Mouse (Mus musculus): ENCODE measurements around the gene Hist1h2bk. TPM values are rescaled to one million over a fixed set of nuclear protein-coding genes. Genes with fewer than 3 reads are reported as not detected.

Gene Hist1h2bk
- total and polyA plus RNA-seq, 3 experiments = 5.7 to 2,495 TPM; not detected in 1

DNA sequence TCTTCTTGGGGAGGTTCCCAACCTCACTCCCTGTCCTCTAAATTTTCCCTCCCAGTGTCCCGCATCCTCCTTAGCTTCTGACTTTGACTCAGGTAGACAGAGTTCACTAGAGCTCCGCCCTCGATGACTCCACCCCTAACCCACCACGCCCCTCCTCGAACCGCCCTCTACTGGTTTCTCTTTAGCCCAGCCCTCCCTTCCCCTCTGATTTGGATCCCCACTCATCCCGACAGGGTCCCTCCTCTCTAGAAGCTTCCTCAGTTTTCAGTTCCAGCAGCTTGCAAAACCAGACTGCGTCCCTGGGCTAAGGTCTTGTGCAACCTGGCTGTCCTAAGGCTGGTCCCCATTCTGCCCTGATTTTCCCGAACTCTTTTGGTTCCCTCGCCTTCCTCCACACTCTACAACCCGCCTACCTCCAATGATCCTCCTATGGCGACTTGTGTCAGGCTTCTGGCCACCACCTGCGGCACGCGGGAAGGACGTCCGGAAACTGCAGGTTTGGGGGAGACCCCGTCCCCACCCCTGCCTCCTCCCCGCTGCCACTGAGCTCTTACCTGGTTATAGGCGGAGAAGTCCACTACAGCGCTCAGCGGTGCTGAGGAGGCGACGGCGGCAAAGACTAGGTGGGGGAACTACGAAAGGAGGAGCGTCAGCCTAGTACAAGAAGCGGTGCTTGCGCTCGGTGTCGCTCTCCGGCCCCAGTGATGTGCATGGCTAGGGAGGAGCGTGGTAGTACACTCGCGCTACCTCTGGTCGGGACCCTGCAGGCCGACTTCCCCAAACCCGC is 29.1 kb upstream of the Hist1h2bk start:
- Histone ChIP-seq H3K27ac (ENCODE audit: control insufficient read depth, low read depth, low read length) (no peak overlapping the region), H3K9ac (ENCODE audit: control insufficient read depth, low read depth, low read length, poor library complexity, severe bottlenecking) (peak overlapping the region; percentile 36), H3K4me1 (ENCODE audit: control insufficient read depth in 1 of 2, insufficient read depth in 2 of 2, low read length in 2 of 2) (peaks cover 0 to 13% of the 10 kb centered on the region in 2 experiments; a peak in 2 of 4 replicates), H3K4me3 (ENCODE audit: control insufficient read depth in 1 of 2, insufficient read depth in 1 of 2, low read depth in 2 of 2, low read length in 2 of 2) (peak overlapping the region; percentile 51 to 77), H3K36me3 (ENCODE audit: control insufficient read depth in 1 of 2, insufficient read depth in 2 of 2, low read length in 2 of 2) (peaks cover 0 to 7% of the 10 kb centered on the region in 2 experiments; a peak in 2 of 4 replicates), H3K27me3 (ENCODE audit: control insufficient read depth in 1 of 2, insufficient read depth in 2 of 2, low read length in 2 of 2) (peaks cover 2 to 10% of the 10 kb centered on the region in 2 experiments; a peak in 3 of 4 replicates), H3K9me3 (replicated peaks; ENCODE audit: insufficient read depth, low read length) (no peaks in the 10 kb centered on the region), H3K79me2 (ENCODE audit: control insufficient read depth, insufficient read depth, low read length, poor library complexity) (no peaks in the 10 kb centered on the region)
- TF ChIP-seq ZC3H11A (IDR thresholded peaks at IDR 0.05; ENCODE audit: low read depth, low read length) (no peak), UBTF (IDR thresholded peaks at IDR 0.05; ENCODE audit: borderline replicate concordance, insufficient read depth, low read depth, low read length) (no peak), NELFE (IDR thresholded peaks at IDR 0.05; ENCODE audit: low read depth, low read length) (no peak), MEF2A (IDR thresholded peaks at IDR 0.05; ENCODE audit: extremely low read depth, insufficient replicate concordance, low read depth, low read length, poor library complexity, severe bottlenecking) (no peak), MYC (IDR thresholded peaks at IDR 0.05; ENCODE audit: low read depth, low read length) (no peak), E2F4 (IDR thresholded peaks at IDR 0.05; ENCODE audit: borderline replicate concordance, low read depth, low read length) (no peak), MAX (IDR thresholded peaks at IDR 0.05; ENCODE audit: low read length) (no peak)
- DNase-seq (ENCODE audit: low read depth, low spot score) = peak; percentile 72

DNA sequence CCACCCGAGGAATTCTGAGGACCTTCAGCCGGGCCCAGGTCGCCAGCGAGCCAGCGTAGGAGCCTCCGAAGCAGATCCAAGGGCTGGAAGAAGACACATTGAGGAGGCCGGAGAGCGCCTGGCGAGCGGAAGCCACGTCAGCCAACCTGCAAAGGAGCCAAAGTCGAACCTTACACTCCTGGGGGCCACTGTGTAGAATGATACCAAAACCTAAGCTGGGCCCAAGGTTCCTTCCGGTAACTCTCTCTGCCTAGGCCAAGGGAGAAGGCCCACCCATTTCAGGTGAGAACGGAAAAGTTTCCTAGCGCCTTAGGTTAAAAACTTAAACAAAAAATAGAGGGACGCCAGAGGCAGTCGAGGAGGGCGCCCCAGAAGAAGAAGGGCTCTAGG is 28.6 kb upstream of the Hist1h2bk start:
- H3K79me2 ChIP-seq (ENCODE audit: control insufficient read depth, insufficient read depth, low read length, poor library complexity) = no peaks in the 10 kb centered on the region
- peaks cover 0 to 9% of the 10 kb centered on the region in 2 experiments; a peak in 2 of 4 replicates for H3K4me1 ChIP-seq (ENCODE audit: control insufficient read depth in 1 of 2, insufficient read depth in 2 of 2, low read length in 2 of 2)
- no peak for DNase-seq (ENCODE audit: low read depth, low spot score)
- H3K9ac ChIP-seq (ENCODE audit: control insufficient read depth, low read depth, low read length, poor library complexity, severe bottlenecking) = no peak overlapping the region
- no peak overlapping the region for H3K27ac ChIP-seq (ENCODE audit: control insufficient read depth, low read depth, low read length)
- H3K36me3 ChIP-seq (ENCODE audit: control insufficient read depth in 1 of 2, insufficient read depth in 2 of 2, low read length in 2 of 2) = peaks cover 0 to 6% of the 10 kb centered on the region in 2 experiments; a peak in 2 of 4 replicates
- TF ChIP-seq JUND (IDR thresholded peaks at IDR 0.05; ENCODE audit: low read depth, low read length) = no peak
- TF ChIP-seq CHD1 (IDR thresholded peaks at IDR 0.05; ENCODE audit: low read depth, low read length) = no peak
- TF ChIP-seq MEF2A (IDR thresholded peaks at IDR 0.05; ENCODE audit: extremely low read depth, insufficient replicate concordance, low read depth, low read length, poor library complexity, severe bottlenecking) = no peak
- TF ChIP-seq ELF1 (IDR thresholded peaks at IDR 0.05; ENCODE audit: low read depth, low read length) = no peak
- TF ChIP-seq ZKSCAN1 (IDR thresholded peaks at IDR 0.05; ENCODE audit: low read depth, low read length) = no peak
- no peak for TF ChIP-seq CTCF (IDR thresholded peaks at IDR 0.05 in 2 of 3, conservative IDR thresholded peaks at IDR 0.05 in 1 of 3; ENCODE audit: control insufficient read depth in 1 of 3, insufficient read depth in 1 of 3, low read depth in 2 of 3, low read length in 3 of 3, poor library complexity in 1 of 3, severe bottlenecking in 1 of 3)
- TF ChIP-seq TCF12 (IDR thresholded peaks at IDR 0.05; ENCODE audit: low read depth, low read length) = no peak
- TF ChIP-seq RAD21 (IDR thresholded peaks at IDR 0.05; ENCODE audit: low read depth, low read length) = no peak
- no peak for TF ChIP-seq POLR2AphosphoS5 (IDR thresholded peaks at IDR 0.05; ENCODE audit: borderline replicate concordance, low read depth, low read length)
- no peak for TF ChIP-seq HCFC1 (IDR thresholded peaks at IDR 0.05; ENCODE audit: low read depth, low read length)
- no peak for TF ChIP-seq SIN3A (IDR thresholded peaks at IDR 0.05; ENCODE audit: low read length)
- no peak for TF ChIP-seq TBP (IDR thresholded peaks at IDR 0.05; ENCODE audit: low read depth, low read length)
- no peak for TF ChIP-seq MAX (IDR thresholded peaks at IDR 0.05; ENCODE audit: low read length)
- no peak for TF ChIP-seq MAFK (IDR thresholded peaks at IDR 0.05; ENCODE audit: borderline replicate concordance, low read depth, low read length)
- no peak for TF ChIP-seq MYC (IDR thresholded peaks at IDR 0.05; ENCODE audit: low read depth, low read length)
- TF ChIP-seq EP300 (IDR thresholded peaks at IDR 0.05; ENCODE audit: low read depth in 1 of 2, low read length in 2 of 2) = no peak
- peaks cover 2 to 10% of the 10 kb centered on the region in 2 experiments; a peak in 3 of 4 replicates for H3K27me3 ChIP-seq (ENCODE audit: control insufficient read depth in 1 of 2, insufficient read depth in 2 of 2, low read length in 2 of 2)
- no peak overlapping the region for H3K4me3 ChIP-seq (ENCODE audit: control insufficient read depth in 1 of 2, insufficient read depth in 1 of 2, low read depth in 2 of 2, low read length in 2 of 2)
- H3K9me3 ChIP-seq (replicated peaks; ENCODE audit: insufficient read depth, low read length) = no peaks in the 10 kb centered on the region

Measured in MEL (cell line).